Mouse (Mus musculus): ENCODE measurements at regions not wholly inside any gene's neighbourhood (a gene's known extent, or its start where the extent isn't known, plus 50 kb on each side); places are given as distances from the start of the nearest gene placed in this dataset.
A peak's percentile ranks its signal among the peaks of the same experiment; 100 is the strongest.

DNA sequence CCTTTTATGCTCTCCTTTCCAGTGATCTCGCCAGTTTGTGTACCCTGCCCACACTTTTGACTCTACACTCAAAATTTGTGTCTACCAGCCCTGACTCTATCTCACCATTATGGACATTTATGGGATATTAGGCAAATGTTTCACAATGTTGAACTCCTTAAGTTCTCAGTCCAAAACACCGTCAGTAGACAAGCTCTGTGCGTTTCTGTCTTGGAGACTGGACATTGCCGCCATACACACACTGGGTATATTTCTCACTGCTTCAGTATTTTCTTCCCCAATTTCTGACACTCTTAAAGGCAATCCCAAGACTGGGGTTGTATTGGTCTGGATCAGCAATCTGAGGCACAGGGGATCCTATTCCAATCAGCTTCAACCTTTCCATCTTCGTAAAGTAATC, 75.6 kb downstream of the Oxgr1 start:
- DNase-seq = no peak

DNA sequence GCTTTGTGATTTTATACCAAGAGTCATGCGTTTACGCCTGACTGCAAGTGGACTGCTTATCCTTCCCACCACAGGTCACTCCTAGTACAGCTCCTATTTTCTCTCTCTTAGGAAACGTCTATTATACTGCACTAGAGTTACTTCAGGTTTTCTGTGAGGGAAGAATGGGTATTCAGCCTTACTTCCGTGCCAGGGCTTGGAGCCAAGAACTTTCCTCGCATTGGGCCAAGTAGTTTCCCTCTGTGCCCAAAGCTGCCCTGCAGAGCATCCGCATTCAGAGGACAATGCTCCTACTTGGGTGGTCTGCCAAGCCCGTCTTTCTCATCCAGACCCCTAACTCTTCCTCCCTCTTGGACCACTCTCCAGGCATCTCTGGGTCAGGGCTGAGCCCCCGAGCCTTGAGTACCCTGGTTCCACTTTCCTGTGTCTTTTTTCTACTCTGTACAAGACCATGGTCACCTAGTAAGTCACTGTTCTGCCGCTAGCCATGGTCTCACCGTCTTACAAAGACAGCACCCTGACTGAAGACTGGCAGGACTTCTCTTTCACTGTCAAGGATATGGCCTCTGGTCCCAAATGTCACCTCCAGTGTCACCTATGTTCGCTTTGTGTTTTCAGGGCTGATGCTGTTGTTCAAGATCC, 76.3 kb downstream of the Oxgr1 start:
- peak; percentile 7 for DNase-seq

DNA sequence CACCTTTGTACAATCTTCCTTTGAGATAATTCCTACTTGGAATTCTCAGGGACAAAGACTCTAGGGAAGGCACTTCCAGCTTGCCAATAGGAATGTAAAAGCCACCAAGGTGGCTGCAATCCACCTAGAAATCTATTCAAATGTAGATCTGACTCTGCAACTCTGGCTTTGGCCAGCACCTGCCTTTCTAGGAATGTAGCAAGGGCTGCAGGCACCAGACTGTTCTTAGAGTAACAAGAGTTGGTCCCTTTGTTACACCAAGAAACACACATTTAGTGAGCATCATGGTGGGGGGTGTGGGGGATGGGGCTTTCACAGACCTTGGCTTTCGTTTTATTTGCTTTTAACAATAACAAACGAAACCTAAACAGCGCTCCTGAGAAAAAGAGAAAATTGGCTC, 78.5 kb downstream of the Oxgr1 start:
- no peak for DNase-seq

DNA sequence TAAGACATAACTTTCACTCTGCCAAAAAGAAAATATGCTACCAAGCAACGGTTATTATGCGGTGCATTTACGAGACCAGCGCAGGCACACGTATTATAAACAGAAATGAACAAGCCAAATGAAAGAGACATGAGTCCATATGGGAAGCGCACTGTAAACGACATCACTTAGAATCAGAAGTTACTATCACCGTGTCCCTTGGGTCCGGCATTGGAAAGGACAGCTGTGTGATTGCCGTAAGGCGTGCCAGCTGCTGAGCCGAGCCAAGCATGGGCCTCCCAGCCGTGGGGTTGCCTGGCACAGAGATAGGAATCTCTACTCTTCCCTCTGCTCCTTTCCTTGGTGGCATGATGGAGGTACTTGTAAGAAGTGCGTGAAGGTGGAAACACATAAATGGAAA, 88.4 kb downstream of the Oxgr1 start:
- no peak for DNase-seq

DNA sequence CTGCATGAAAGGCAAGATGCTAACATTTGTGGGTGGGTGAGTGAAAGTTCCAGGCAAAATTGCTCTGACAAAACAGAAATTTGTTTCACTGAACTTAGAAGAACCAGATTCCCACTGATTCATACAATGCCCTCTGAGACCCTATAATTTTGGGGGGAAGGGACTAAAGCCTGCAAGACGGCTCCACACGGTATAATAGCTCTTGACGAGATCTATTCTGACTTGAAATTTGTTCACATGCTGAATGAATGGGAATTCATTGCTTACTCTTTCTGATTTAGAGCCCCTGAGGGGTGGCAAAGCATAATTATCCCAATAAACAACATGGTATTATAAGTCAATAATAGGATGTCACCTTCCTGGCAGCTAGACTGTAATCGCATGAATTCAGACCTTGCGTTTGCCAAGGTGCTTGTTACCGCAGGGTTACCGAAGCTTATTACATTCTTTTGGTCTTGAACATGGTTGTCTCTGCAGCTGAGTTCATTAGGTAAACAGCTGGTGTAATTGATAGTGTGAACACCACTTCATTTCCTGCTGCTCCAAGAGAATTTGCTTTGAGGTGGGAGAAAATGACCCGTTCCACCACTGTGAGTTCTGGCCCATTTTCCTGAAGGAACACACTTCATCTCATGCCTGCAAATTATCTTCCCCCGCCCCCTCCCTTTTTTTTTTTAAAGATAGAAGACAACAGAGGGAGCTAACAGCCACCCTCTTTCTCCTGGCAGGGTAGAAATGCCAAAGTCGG, 89.2 kb downstream of the Oxgr1 start:
- DNase-seq = no peak

All from lung, postnatal 36 days (tissue).